Mouse (Mus musculus): ENCODE measurements at regions not wholly inside any gene's neighbourhood (a gene's known extent, or its start where the extent isn't known, plus 50 kb on each side); places are given as distances from the start of the nearest gene placed in this dataset.

- no peak for ATAC-seq (replicated peaks in 1 of 2; ENCODE audit: insufficient read depth in 1 of 2, low FRiP score in 2 of 2, low TSS enrichment in 1 of 2, low read depth in 1 of 2, poor library complexity in 2 of 2, severe bottlenecking in 2 of 2)
Observed at GRCm38 (mm10) chr13:71148491-71149302, 307.1 kb upstream of the Adamts16 start.

GRCm38 (mm10) chr13:71146859-71147443 is 305.3 kb upstream of the Adamts16 start:
- no peak for ATAC-seq (replicated peaks in 1 of 2; ENCODE audit: insufficient read depth in 1 of 2, low FRiP score in 2 of 2, low TSS enrichment in 1 of 2, low read depth in 1 of 2, poor library complexity in 2 of 2, severe bottlenecking in 2 of 2)

GRCm38 (mm10) chr13:71138745-71139312 is 297.2 kb upstream of the Adamts16 start:
- ATAC-seq (replicated peaks in 1 of 2; ENCODE audit: insufficient read depth in 1 of 2, low FRiP score in 2 of 2, low TSS enrichment in 1 of 2, low read depth in 1 of 2, poor library complexity in 2 of 2, severe bottlenecking in 2 of 2) = no peak

GRCm38 (mm10) chr13:71135940-71136632 is 294.5 kb upstream of the Adamts16 start:
- ATAC-seq (replicated peaks in 1 of 2; ENCODE audit: insufficient read depth in 1 of 2, low FRiP score in 2 of 2, low TSS enrichment in 1 of 2, low read depth in 1 of 2, poor library complexity in 2 of 2, severe bottlenecking in 2 of 2) = no peak

- no peak for ATAC-seq (replicated peaks in 1 of 2; ENCODE audit: insufficient read depth in 1 of 2, low FRiP score in 2 of 2, low TSS enrichment in 1 of 2, low read depth in 1 of 2, poor library complexity in 2 of 2, severe bottlenecking in 2 of 2)
Observed at GRCm38 (mm10) chr13:71121484-71121883, 279.9 kb upstream of the Adamts16 start.

GRCm38 (mm10) chr13:71108175-71108574 is 266.6 kb upstream of the Adamts16 start:
- no peak for ATAC-seq (replicated peaks in 1 of 2; ENCODE audit: insufficient read depth in 1 of 2, low FRiP score in 2 of 2, low TSS enrichment in 1 of 2, low read depth in 1 of 2, poor library complexity in 2 of 2, severe bottlenecking in 2 of 2)

- ATAC-seq (replicated peaks in 1 of 2; ENCODE audit: insufficient read depth in 1 of 2, low FRiP score in 2 of 2, low TSS enrichment in 1 of 2, low read depth in 1 of 2, poor library complexity in 2 of 2, severe bottlenecking in 2 of 2) = peak; percentile 76 to 91
Observed at GRCm38 (mm10) chr13:71105229-71105838, 263.7 kb upstream of the Adamts16 start.

- ATAC-seq (replicated peaks in 1 of 2; ENCODE audit: insufficient read depth in 1 of 2, low FRiP score in 2 of 2, low TSS enrichment in 1 of 2, low read depth in 1 of 2, poor library complexity in 2 of 2, severe bottlenecking in 2 of 2) = no peak
Observed at GRCm38 (mm10) chr13:71104419-71105228, 263.0 kb upstream of the Adamts16 start.

- ATAC-seq (replicated peaks in 1 of 2; ENCODE audit: insufficient read depth in 1 of 2, low FRiP score in 2 of 2, low TSS enrichment in 1 of 2, low read depth in 1 of 2, poor library complexity in 2 of 2, severe bottlenecking in 2 of 2) = no peak
Observed at GRCm38 (mm10) chr13:71084301-71084700, 242.7 kb upstream of the Adamts16 start.

- no peak for ATAC-seq (replicated peaks in 1 of 2; ENCODE audit: insufficient read depth in 1 of 2, low FRiP score in 2 of 2, low TSS enrichment in 1 of 2, low read depth in 1 of 2, poor library complexity in 2 of 2, severe bottlenecking in 2 of 2)
Observed at GRCm38 (mm10) chr13:71075916-71076315, 234.3 kb upstream of the Adamts16 start.

- no peak for ATAC-seq (replicated peaks in 1 of 2; ENCODE audit: insufficient read depth in 1 of 2, low FRiP score in 2 of 2, low TSS enrichment in 1 of 2, low read depth in 1 of 2, poor library complexity in 2 of 2, severe bottlenecking in 2 of 2)
Observed at GRCm38 (mm10) chr13:71074012-71074411, 232.4 kb upstream of the Adamts16 start.

- no peak for ATAC-seq (replicated peaks in 1 of 2; ENCODE audit: insufficient read depth in 1 of 2, low FRiP score in 2 of 2, low TSS enrichment in 1 of 2, low read depth in 1 of 2, poor library complexity in 2 of 2, severe bottlenecking in 2 of 2)
Observed at GRCm38 (mm10) chr13:71068757-71069201, 227.2 kb upstream of the Adamts16 start.

- no peak for ATAC-seq (replicated peaks in 1 of 2; ENCODE audit: insufficient read depth in 1 of 2, low FRiP score in 2 of 2, low TSS enrichment in 1 of 2, low read depth in 1 of 2, poor library complexity in 2 of 2, severe bottlenecking in 2 of 2)
Observed at GRCm38 (mm10) chr13:71068011-71068410, 226.4 kb upstream of the Adamts16 start.

GRCm38 (mm10) chr13:71065568-71065967 is 224.0 kb upstream of the Adamts16 start:
- ATAC-seq (replicated peaks in 1 of 2; ENCODE audit: insufficient read depth in 1 of 2, low FRiP score in 2 of 2, low TSS enrichment in 1 of 2, low read depth in 1 of 2, poor library complexity in 2 of 2, severe bottlenecking in 2 of 2) = no peak

- ATAC-seq (replicated peaks in 1 of 2; ENCODE audit: insufficient read depth in 1 of 2, low FRiP score in 2 of 2, low TSS enrichment in 1 of 2, low read depth in 1 of 2, poor library complexity in 2 of 2, severe bottlenecking in 2 of 2) = no peak
Observed at GRCm38 (mm10) chr13:71064590-71065307, 223.1 kb upstream of the Adamts16 start.
